Mouse (Mus musculus): ENCODE data around the gene Rock2.

Gene Rock2

DNA sequence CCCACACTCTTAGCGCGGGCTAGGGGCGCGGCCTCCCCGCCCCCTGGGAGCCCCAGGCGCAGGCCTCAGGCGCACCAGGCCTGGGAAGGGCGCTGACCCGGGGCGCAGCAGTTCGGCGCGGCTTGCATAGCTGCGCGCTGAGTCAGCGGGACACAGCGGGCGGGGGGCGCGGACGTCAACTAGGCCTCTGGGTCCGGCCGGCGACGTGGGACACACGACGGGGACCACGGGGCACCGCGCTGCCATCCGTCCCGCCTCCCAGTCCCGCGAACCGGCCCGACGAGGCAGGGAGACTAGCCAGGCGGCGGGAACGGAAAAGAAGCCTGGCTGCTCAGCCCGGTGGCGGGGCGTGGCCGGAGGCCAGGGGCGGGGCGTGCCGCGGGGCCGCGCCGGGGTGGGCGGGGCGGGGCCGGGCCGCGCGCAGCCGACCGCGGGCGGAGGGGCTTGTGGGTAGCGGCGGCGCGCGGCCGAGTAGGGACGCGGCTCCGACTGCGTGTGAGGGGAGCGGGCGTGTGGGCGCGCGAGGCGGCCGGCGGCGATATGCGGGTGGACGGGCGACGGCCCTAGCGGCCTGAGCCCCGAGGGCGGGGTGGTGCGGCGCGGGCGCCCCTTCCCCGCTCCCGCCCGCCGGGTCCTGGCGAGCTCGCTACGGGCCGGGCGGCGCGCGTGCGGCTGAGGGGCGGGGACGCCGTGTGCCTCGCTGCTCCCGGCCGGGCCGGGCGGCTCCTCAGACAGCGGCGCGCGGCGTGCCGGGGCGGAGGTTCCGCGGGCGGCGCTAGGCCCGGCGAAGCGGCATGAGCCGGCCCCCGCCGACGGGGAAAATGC is at the start of gene Rock2:
Rock2 (plus strand) TSS at position 500 of the 825 bp plus-strand sequence.
- peak; percentile 95 for DNase-seq (ENCODE audit: extremely low spot score)

- no peak for DNase-seq (ENCODE audit: extremely low spot score)
These were observed 47.4 kb upstream of the Rock2 start for GRCm38 (mm10) chr12:16847204-16847792.

DNA sequence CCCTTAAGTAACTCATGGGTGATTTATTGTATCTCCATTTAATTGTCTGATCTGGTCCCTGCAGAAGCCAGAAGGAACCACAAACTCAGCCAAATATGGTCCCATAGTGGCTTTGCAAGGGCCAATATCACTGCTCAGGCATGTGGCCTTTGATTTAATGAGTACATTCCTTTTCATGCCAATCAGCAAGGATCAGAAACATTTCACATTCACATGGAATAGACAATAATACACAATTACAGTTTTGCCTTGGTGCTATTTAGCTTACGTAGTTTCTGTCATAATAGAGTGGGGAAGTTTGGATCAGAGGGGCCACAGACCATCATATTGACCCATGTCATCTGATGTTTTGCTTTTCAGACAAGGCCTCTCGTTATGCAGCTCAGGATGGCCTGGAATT is 46.2 kb upstream of the Rock2 start:
- no peak for DNase-seq (ENCODE audit: extremely low spot score)

DNA sequence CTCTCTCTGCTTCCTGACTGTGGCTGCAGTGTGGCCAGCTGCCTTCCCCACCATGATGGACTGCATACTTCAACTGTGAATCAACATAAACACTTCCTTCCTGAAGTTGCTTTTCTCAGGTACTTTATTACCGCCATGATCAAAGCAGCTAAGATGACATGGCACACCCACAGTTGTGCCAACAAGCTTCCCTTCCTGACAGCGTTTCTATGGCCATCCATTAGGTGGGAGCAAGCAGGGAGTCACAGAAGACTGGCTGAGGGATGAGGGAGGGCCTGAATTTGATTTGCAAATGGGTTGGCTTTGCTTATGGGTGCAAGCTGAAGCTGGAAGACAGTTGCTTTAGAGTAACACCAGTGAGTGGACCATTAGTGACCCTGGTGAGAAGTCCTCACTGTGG is 44.9 kb upstream of the Rock2 start:
- DNase-seq (ENCODE audit: extremely low spot score), result no peak

DNA sequence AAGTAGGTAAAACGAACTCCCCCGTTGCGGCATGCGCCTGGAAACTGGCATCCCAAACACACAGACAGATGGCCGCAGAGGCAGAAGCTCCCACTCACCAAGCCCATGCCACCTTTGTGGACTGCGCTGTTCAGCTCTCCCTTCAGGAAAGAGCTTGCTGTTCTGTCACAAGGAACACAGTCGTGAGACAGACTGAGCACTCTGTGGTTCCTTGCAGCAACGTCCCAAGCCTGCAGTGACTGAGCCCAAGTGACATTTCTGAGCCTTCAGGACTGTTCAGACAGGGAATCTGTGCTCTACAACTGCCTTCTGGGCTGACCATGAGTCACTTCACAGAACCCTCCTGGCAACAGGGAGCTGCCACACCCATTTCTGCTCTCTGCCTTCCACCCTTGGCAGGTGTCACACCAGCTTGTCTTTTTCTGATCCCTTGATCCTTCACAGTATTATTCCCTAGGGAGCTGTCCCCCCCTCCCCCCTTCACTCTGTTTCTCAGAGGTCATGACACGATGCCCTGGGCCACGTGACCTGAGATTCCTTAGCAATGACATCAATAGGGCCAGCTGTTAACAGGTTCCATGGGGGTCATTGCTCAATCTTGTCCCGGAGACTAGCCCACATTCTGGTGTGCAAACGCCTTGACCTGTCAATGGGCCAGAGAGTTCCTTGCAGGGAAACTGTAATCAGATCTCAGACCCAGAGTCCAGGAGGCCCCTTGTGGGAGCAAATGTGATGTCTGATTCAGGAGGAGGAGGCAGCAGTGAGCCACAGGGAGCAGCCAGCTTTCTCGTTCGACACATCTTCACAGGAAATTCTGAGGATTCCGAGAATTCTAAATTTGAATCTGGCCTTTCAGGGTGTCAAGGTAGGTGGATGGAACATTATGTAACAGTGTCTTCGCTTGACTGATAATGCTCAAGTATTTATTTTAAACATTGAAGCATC is 44.0 kb upstream of the Rock2 start:
- peak; percentile 83 for DNase-seq (ENCODE audit: extremely low spot score)

- DNase-seq (ENCODE audit: extremely low spot score), result no peak
These were observed 41.1 kb upstream of the Rock2 start for GRCm38 (mm10) chr12:16853431-16854165.

- DNase-seq (ENCODE audit: extremely low spot score), result peak; percentile 38
These were observed 38.9 kb upstream of the Rock2 start for GRCm38 (mm10) chr12:16855632-16856305.

DNA sequence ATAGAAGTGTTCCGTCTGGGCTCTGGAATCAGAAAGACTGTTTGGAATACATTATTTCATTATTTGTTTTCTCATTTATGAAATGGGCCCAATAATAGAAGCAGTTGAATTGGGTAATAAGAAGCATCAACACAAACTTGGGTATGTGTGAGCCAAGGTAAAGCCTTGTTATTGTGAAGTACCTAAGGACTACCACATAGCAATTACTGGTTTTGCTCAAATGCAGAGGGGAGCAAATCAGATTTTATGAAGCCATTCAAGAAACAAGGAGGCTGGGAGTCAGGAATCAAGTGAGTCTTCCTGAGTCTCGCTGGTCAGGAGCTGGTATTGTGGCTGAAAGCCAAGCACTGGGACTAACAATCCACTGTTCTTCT is 38.4 kb upstream of the Rock2 start:
- DNase-seq (ENCODE audit: extremely low spot score), result no peak

GRCm38 (mm10) chr12:16858081-16858480 is 36.6 kb upstream of the Rock2 start:
- DNase-seq (ENCODE audit: extremely low spot score), result no peak

DNA sequence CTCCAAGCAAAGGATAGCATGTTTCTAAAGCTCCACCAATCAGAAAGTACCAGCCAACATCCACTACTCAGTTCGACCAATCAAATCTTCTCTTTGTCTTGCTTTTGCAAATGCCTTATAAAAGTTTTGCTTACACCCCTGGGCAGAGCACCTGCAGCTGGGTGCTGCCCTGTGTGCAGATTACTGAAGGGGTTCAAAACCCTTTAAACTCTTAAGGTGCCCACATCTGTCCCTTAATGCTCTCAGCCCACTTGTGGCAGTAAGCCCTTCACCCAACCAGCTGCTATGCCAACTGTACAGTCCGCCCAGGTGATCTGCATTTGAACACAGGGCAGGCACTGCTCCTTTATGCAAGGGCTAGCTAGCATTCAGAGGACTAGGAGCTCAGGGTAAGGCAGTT is 34.9 kb upstream of the Rock2 start:
- no peak for DNase-seq (ENCODE audit: extremely low spot score)

- no peak for DNase-seq (ENCODE audit: extremely low spot score)
These were observed 34.2 kb upstream of the Rock2 start for GRCm38 (mm10) chr12:16860533-16860932.

DNA sequence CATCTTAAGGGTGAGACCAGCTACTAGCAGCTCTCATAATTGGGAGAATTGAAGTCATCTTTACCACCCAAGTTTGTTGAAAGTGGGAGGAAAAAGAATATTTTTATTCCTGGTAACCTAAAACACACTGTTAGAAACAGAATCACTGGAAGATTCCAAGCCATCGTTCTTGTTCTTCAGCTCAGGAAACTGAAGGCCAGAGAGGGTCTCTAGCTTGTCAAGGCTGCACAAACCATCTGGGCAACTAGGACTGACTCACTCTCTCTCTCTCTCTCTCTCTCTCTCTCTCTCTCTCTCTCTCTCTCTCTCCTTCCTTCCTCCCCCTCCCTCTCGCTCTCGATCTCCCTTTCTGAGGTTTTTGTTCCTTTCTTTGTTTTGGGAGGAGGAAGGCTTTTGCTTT is 33.7 kb upstream of the Rock2 start:
- no peak for DNase-seq (ENCODE audit: extremely low spot score)

GRCm38 (mm10) chr12:16864477-16864876 is 30.2 kb upstream of the Rock2 start:
- DNase-seq (ENCODE audit: extremely low spot score), result no peak

DNA sequence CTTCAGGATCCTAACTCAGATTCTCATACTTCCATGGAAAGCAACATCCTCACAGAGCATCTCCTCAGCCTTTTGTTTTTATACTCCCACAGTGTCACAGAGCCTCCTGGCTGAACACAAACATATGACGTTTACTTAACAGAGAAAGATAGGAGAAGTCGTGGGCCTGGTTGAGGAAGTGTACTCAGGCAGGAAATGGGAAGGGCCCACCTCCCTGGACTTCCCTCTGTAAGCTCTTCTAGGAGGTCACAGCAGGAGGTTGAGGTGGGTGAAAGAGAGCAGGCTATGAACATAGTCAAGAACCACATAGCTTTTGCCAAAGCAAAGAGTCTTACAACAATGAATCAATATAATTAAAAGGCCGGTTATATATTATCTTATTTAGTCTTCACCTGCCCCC is 28.8 kb upstream of the Rock2 start:
- DNase-seq (ENCODE audit: extremely low spot score), result no peak

GRCm38 (mm10) chr12:16866460-16866859 is 28.2 kb upstream of the Rock2 start:
- no peak for DNase-seq (ENCODE audit: extremely low spot score)

GRCm38 (mm10) chr12:16867306-16867705 is 27.4 kb upstream of the Rock2 start:
- no peak for DNase-seq (ENCODE audit: extremely low spot score)

- no peak for DNase-seq (ENCODE audit: extremely low spot score)
These were observed 26.1 kb upstream of the Rock2 start for GRCm38 (mm10) chr12:16868618-16869017.

GRCm38 (mm10) chr12:16869091-16869778 is 25.5 kb upstream of the Rock2 start:
- DNase-seq (ENCODE audit: extremely low spot score), result no peak

- DNase-seq (ENCODE audit: extremely low spot score), result no peak
These were observed 24.8 kb upstream of the Rock2 start for GRCm38 (mm10) chr12:16869870-16870404.

DNA sequence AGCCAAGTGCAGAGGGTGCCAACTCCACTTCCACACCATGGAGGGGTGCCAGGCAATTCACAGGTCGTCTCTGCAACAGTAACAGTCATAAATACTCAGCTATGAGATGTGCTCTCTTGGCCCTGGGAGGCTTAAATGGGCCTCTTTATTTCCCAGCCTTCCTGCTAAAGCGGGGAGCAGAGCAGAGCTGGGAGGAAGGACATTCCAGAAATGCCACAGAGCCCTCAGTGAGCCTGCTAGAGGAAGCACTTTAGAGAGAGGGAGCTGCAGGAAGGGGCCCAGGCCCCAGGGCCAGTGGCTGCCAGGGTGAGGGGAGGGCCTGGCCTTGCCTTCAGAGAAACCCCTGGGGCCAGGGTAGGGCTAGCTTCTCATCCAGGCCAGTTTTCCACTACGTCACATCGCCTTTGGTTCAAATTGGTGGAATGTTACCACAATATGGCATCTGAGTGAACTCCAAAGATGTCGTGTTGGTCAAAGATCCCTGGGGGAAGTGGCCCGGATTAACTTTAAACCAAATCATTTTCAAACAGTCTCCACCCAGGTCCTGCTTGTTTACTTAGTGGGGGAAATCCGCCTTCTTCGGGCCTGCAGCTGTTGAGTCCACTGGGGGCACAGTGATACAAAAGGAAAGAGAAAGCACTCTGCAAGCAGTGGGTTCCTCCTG is 24.2 kb upstream of the Rock2 start:
- peak; percentile 66 for DNase-seq (ENCODE audit: extremely low spot score)
